Mouse (Mus musculus): ENCODE data around the gene Fam213a. TPM values are rescaled to one million over a fixed set of nuclear protein-coding genes. Genes with fewer than 3 reads are reported as not detected.

Gene Fam213a
- total and polyA plus RNA-seq, 2 experiments from 2014 or later, result 35.3 to 118 TPM

DNA sequence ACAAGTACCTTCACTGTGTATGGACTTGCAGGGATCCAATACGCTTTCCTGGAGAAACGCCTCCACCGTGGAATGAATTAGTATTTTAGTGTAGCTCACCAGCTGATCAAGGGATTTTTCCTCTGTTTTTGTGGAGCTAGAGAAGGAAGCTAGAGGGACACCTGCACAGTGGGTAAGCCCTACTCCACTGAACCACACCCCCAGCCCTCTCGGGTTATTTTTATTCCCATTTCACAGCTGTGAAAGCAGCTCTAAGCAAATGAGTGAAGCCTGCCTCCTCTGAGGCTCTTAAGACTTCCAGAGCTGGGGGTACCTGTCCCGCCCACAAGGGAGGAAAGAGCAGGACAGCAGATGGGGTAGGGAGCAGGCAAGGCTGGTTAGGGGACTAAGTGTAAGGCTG lies 60.2 kb downstream of the Fam213a start:
- no peaks in the 10 kb centered on the region for H3K9me3 ChIP-seq (ENCODE audit: low read length)
- DNase-seq (ENCODE audit: low spot score) (no peak), ATAC-seq (no peak)
- H3K4me2 ChIP-seq (ENCODE audit: low read depth, low read length), result no peak overlapping the region
- TF ChIP-seq CTCF (IDR thresholded peaks at IDR 0.05; ENCODE audit: low read depth), result no peak
- H3K27me3 ChIP-seq (ENCODE audit: insufficient read depth, low read length), result no peaks in the 10 kb centered on the region
- H3K4me1 ChIP-seq (ENCODE audit: insufficient read depth, low read length), result peaks cover 57% of the 10 kb centered on the region
- 81% methylated on average over 5 of the region's 5 CpGs for WGBS
- H3K4me3 ChIP-seq (ENCODE audit: low read length), result no peak overlapping the region
- H3K36me3 ChIP-seq (ENCODE audit: insufficient read depth, low read length), result no peaks in the 10 kb centered on the region
- H3K27ac ChIP-seq, result no peak overlapping the region
- no peak overlapping the region for H3K9ac ChIP-seq (replicated peaks; ENCODE audit: low read length)

DNA sequence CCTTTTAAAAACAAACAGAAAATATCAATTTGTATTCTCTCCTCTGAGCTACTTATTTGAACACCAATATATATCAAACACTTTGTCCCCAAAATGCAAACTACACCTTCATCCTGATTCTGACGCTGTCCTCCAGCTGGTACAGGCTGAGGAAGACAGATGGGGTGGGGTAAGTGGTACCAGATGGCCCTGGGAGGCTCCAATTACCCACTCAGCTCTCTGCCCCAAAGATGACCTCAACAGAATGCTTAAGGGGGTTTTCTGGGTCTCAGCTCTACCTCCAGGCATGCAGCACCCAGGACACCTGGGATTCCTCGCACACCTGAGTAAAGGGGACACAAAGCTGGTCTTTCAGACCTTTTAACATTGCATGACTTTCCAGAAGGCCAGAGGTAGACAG lies 60.9 kb downstream of the Fam213a start:
- no peak overlapping the region for H3K4me2 ChIP-seq (ENCODE audit: low read depth, low read length)
- no peak overlapping the region for H3K9ac ChIP-seq (replicated peaks; ENCODE audit: low read length)
- ATAC-seq (no peak), DNase-seq (ENCODE audit: low spot score) (no peak)
- no peak overlapping the region for H3K27ac ChIP-seq
- no peaks in the 10 kb centered on the region for H3K27me3 ChIP-seq (ENCODE audit: insufficient read depth, low read length)
- 57% methylated on average over 2 of the region's 2 CpGs for WGBS
- H3K9me3 ChIP-seq (ENCODE audit: low read length), result no peaks in the 10 kb centered on the region
- H3K4me1 ChIP-seq (ENCODE audit: insufficient read depth, low read length), result peaks cover 50% of the 10 kb centered on the region
- H3K36me3 ChIP-seq (ENCODE audit: insufficient read depth, low read length), result no peaks in the 10 kb centered on the region
- H3K4me3 ChIP-seq (ENCODE audit: low read length), result no peak overlapping the region
- TF ChIP-seq CTCF (IDR thresholded peaks at IDR 0.05; ENCODE audit: low read depth), result no peak

DNA sequence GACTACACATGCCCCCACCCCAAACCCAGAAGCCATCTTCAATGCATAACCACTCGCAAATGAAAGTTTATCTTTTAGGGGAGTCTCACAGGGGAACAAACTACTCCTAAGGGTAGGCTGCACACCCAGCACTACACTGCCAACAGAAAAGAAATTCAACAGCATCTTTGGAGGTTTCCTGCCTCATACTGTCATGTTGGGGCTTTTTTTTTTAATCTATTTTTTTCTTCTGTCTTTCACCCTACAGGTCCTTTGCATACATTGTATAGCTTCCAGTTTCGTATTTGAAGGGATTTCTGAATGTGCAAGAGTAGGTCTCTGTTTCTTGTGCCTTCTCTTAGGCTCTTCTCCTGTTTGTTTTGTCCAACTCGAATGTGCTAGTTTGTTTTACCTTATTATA lies 61.3 kb downstream of the Fam213a start:
- Histone ChIP-seq H3K27me3 (ENCODE audit: insufficient read depth, low read length) (no peaks in the 10 kb centered on the region), H3K9me3 (ENCODE audit: low read length) (no peaks in the 10 kb centered on the region), H3K4me2 (ENCODE audit: low read depth, low read length) (no peak overlapping the region), H3K27ac (no peak overlapping the region), H3K4me1 (ENCODE audit: insufficient read depth, low read length) (peaks cover 46% of the 10 kb centered on the region), H3K9ac (replicated peaks; ENCODE audit: low read length) (no peak overlapping the region), H3K4me3 (ENCODE audit: low read length) (no peak overlapping the region), H3K36me3 (ENCODE audit: insufficient read depth, low read length) (no peaks in the 10 kb centered on the region)
- WGBS, result 89% methylated on average over 3 of the region's 3 CpGs
- ATAC-seq (no peak), DNase-seq (ENCODE audit: low spot score) (no peak)
- no peak for TF ChIP-seq CTCF (IDR thresholded peaks at IDR 0.05; ENCODE audit: low read depth)

DNA sequence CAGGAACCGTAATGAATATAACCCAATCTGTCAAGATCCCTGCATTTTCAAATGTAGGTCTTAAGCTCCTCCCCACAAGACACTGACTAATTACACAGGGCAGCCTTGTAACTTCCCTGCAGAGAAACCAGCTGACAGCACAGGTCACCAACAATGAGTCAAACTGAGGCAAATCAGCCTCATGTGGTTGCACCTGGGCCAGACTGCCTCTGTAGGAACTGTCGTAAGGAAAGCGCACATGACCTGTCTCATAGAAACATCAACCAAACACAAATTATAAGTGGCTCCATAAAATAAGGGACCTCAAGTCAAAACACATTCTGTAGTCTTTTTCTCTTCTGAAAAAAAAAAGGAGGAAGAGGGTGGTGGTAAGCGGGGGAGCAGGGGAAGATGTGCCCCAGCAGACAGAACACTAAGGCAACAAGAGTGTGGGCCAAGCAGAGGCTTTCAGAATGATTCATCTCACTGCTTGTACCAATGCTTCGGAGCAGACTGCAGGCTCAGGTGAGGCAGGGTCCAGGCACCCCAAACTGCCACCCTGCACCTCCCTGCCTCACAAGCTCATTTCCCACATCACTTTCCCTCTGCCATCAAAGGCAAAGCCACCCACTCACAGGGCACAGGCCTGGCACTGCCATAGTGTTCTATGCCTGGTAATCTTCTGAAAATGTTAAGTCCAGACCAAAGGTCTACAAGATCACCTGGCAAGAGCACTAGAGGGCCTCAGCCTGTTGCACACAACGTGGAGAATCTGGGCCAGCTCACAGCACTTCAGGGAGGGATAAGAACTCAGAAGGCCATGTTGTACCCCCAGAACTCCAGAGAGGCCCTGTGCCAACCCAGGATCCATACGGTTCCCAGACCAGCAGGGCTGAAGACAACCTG lies 63.6 kb downstream of the Fam213a start:
- Histone ChIP-seq H3K36me3 (ENCODE audit: insufficient read depth, low read length) (no peaks in the 10 kb centered on the region), H3K9me3 (ENCODE audit: low read length) (no peaks in the 10 kb centered on the region), H3K27ac (no peak overlapping the region; the same call in 1 of the 2 replicates), H3K9ac (replicated peaks; ENCODE audit: low read length) (no peak overlapping the region), H3K4me1 (ENCODE audit: insufficient read depth, low read length) (peaks cover 24% of the 10 kb centered on the region), H3K4me3 (ENCODE audit: low read length) (no peak overlapping the region), H3K27me3 (ENCODE audit: insufficient read depth, low read length) (no peaks in the 10 kb centered on the region), H3K4me2 (ENCODE audit: low read depth, low read length) (no peak overlapping the region)
- WGBS, result 68% methylated on average over 7 of the region's 7 CpGs
- ATAC-seq (no peak), DNase-seq (ENCODE audit: low spot score) (no peak)
- no peak for TF ChIP-seq CTCF (IDR thresholded peaks at IDR 0.05; ENCODE audit: low read depth)

DNA sequence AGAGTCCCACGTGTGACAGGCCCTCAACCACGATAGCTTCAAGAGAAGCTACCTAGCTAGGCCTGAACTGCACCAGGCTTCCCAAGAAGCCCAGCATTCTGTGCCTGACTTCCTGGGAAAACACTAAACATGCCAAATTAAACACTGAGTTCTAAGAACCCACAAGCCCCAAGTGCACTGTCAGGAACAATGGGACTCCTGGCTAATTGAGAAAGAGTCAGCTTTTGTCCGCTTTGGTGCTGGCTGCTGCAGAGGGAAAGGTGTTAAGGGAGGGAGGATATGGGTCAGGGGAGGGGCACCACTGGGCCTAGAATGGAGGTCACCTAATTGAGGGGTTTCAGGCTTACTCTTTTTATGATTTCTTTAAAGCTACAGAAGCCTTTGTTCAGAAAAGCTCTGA lies 64.5 kb downstream of the Fam213a start:
- Histone ChIP-seq H3K9ac (replicated peaks; ENCODE audit: low read length) (no peak overlapping the region), H3K4me2 (ENCODE audit: low read depth, low read length) (no peak overlapping the region)

DNA sequence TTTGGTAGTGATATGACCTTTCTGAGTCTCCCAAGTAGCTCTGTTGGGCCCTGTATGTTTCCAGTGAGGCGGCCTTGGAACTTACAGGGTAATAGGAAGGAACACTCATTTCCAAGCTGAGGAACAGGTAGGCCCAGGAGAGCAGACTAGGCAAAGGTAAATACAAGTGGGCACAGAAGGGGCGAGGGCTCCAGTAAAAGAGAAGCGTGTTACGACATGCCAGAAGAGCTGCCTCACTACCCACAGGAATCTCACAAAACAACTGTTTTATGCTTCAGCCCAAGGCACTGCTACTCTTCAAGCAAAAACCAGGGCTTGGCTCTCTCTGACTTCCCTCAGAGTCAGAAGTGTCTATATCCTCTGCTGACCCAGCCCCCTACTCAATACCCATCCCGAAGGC lies 65.1 kb downstream of the Fam213a start:
- DNase-seq (ENCODE audit: low spot score) (no peak), ATAC-seq (no peak)
- 90% methylated on average over 5 of the region's 5 CpGs for WGBS
- H3K9ac ChIP-seq (replicated peaks; ENCODE audit: low read length), result no peak overlapping the region
- H3K9me3 ChIP-seq (ENCODE audit: low read length), result no peaks in the 10 kb centered on the region
- H3K4me2 ChIP-seq (ENCODE audit: low read depth, low read length), result no peak overlapping the region
- H3K36me3 ChIP-seq (ENCODE audit: insufficient read depth, low read length), result no peaks in the 10 kb centered on the region
- TF ChIP-seq CTCF (IDR thresholded peaks at IDR 0.05; ENCODE audit: low read depth), result no peak
- H3K4me1 ChIP-seq (ENCODE audit: insufficient read depth, low read length), result peaks cover 14% of the 10 kb centered on the region; the same call in 1 of the 2 replicates
- no peak overlapping the region; the same call in 1 of the 2 replicates for H3K27ac ChIP-seq
- H3K27me3 ChIP-seq (ENCODE audit: insufficient read depth, low read length), result no peaks in the 10 kb centered on the region
- H3K4me3 ChIP-seq (ENCODE audit: low read length), result no peak overlapping the region

More for the DNA sequence above, 64.5 kb downstream of the Fam213a start:
- no peak for DNase-seq (ENCODE audit: low spot score)
- TF ChIP-seq CTCF (IDR thresholded peaks at IDR 0.05; ENCODE audit: low read depth), result no peak
- 0 out of 2 replicates have a peak, but pooled peaks have one; percentile 19 for ATAC-seq
- Histone ChIP-seq H3K9me3 (ENCODE audit: low read length) (no peaks in the 10 kb centered on the region), H3K36me3 (ENCODE audit: insufficient read depth, low read length) (no peaks in the 10 kb centered on the region), H3K4me1 (ENCODE audit: insufficient read depth, low read length) (peaks cover 16% of the 10 kb centered on the region; the same call in 1 of the 2 replicates), H3K4me3 (ENCODE audit: low read length) (no peak overlapping the region), H3K27ac (no peak overlapping the region; the same call in 1 of the 2 replicates), H3K27me3 (ENCODE audit: insufficient read depth, low read length) (no peaks in the 10 kb centered on the region)
- 44% methylated on average over 3 of the region's 3 CpGs for WGBS
